Mouse (Mus musculus): ENCODE measurements at regions not wholly inside any gene's neighbourhood (a gene's known extent, or its start where the extent isn't known, plus 50 kb on each side); places are given as distances from the start of the nearest gene placed in this dataset.

DNA sequence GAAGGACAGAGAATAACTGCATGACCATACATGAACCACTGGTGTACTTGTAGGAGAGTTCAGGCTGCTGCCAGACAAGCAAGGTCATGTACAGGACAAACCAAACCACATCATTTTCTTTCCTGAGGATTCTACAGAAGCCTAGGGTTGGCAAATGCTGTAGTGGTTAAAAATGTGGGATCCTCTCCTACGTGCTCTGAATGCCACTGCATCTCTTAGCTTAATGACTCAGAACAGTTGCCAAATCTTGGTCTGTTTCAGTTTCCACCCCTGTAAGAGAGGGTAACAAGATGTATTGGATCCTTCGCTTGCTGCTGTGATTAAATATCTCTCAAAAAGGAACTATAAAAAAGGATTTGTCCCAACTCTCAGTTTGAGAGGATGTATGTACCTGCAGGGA, 938.1 kb downstream of the 4930444P10Rik start:
- no peak for DNase-seq (ENCODE audit: low spot score in 2 of 2)

DNA sequence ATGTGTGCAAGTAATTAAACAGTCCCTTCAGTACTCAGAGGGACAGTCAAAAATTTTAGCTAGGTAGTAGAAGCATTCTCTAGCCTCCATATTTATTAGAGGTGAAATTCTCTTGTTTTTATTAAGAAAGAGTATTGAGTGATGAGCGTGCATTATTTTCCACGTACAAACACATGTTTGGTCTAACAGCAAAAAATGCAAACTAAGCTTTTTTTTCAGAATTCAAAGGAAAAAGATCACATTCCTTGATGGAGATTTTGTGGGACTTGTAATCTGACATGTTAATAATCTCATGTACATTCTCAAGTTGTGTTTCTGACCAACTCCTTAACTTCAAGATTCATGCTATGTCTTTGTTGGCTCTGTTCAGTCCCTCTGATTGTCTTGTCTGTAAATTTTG, 939.2 kb downstream of the 4930444P10Rik start:
- no peak for DNase-seq (ENCODE audit: low spot score in 2 of 2)

DNA sequence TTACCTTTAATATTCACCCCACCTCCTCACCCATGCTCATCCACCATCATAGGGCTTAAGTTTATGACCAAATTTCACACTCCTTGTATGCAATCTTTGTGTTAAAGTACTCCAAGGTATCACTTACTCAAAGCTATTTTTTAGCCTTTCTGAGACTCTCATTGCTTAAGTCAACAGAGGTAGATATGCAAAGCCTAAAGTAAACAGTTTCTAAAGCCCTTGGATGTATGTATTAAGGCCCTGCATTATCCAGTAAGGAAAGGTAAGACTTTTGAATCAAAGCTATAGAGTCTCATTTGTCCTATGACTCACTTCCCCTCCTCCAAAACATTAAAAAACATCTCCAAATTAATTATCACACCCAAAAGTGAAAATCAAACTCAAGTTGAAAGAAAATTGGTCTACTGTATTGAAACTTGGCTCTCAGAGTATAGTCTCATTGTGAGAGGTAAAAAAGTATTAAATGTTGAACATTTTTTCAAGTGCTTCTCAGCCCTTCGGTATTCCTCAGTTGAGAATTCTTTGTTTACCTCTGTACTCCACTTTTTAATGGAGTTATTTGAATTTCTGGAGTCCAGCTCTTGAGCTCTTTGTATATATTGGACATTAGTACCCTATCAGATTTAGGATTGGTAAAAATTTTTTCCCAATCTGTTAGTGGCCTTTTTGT, 949.1 kb downstream of the 4930444P10Rik start:
- DNase-seq (ENCODE audit: low spot score in 2 of 2) = no peak

DNA sequence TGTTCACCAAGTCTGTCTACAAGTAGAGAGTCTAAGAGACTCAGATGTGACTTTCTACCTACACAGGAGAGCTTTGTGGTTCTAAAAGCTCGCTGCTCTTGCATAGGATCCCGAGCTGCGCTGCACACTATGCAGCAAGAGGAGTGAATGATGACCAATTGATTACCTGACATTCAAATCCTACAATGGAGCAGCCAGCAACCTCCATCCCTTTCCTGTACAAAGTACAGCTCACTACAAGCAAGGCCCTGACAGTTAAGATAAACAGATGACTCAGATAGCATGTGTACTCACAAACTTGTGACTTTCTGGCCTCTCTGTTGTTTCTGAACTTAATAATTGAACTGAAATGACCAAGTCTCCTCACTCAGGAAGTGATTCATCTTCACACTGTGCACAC, 974.7 kb downstream of the 4930444P10Rik start:
- DNase-seq (ENCODE audit: low spot score in 2 of 2) = no peak

DNA sequence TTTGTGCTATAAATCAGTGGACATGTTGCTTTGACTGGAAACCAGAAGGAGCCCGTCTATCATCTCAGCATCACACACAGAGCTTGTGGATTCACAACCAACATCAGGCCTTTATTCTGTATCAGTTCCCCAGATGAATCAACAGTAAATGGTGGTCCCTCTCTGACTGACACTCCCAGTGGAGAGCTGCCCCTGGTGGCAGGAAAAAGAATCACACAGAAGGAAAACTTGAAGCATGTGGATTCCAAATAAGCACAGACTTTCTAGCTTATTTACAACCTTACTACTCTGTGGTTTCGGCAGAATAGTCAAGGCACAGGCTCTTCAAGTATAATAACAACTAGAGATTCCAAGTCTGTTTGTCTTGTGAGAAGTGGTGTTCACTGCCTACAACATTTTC, 981.7 kb downstream of the 4930444P10Rik start:
- DNase-seq (ENCODE audit: low spot score in 2 of 2) = no peak

DNA sequence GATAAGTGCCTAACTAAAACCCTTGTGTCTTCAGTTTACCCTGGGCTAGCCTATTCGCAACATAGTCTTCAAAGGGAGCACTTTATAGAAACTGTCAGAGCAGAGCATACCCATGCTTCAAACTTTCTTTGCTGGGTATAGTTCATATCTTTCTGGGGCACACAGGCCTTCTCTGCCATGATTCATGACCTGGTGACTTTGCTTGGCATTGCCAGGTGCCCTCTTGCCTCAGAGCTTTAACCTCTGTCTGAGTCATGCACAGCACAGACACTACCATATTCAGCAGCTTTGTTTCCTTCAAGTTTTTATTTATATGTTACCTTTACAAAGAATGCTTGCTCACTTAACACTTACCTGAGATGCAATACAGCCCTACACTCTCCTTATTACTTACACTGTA, 1022.8 kb downstream of the 4930444P10Rik start:
- DNase-seq (ENCODE audit: low spot score in 2 of 2) = no peak

DNA sequence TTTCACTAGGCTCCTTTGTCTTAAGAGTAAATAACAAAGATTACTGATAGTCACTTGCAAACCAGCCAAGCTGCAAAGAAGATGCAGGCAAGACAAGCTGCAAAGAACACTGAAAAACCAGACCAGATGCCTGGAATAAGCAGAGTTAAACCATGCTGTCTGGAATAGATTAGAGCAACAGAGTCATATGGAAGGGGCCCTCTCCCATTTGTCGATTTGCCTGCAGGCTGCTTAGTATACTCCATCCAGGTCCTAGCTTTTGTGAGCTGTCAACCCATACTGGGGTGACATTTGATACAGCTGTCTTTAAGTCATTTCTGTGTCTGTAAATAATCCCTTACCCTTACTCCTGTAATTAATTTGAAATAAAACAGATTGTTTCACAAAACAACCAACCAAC, 1059.1 kb downstream of the 4930444P10Rik start:
- DNase-seq (ENCODE audit: low spot score in 2 of 2) = no peak

DNA sequence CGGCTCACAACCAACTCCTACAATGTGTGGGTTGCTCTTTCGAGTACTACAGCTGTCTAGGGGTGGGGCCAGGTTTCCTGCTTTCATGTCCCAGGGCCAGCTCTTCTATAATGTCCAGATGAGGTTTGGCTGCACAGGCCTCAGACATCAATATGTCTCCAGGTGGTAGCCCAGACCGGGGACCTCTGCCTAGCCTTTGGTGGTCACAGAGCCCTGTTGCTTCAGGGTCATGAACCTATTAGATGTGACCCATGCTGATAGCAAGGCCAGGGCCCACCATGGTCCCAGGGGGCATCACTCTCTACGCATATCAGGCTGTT, 1074.7 kb downstream of the 4930444P10Rik start:
- no peak for DNase-seq (ENCODE audit: low spot score in 2 of 2)

DNA sequence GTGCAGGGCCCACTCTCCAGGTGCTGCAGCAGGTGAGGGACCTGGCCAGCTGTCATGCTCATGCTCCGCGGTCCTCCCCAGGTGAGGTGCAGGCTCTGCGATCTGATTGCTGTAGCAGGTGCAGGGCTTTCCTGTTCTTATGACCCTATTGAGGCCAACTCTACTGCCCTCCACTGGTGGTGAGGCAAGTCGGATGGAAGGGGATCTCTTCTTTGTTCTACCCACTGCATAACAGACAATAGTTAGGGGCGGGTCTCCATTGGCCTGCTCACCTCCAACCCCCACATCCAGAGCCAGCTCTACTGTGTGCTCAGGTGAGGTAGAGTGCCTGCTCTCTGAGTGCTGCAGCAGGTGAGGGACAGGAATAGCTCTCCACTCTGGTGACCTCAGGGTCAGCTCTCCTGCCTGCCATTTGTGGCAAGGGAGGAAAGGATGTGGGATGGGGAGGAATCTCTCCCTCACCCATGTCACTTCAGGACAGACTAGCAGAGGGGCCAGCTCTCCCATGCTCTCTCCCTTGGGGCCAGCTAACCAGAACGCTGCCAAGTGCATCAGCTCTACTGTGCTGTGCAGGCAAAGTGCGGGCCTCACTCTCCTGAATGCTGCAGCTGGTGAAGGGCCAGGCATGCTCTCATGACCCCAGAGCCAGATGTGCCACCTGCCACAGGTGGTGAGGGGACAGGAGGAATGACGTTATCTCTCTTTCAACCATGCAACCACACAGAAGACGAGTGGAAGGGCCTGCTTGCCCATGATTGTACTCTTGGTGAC, 1075.3 kb downstream of the 4930444P10Rik start:
- no peak for DNase-seq (ENCODE audit: low spot score in 2 of 2)

DNA sequence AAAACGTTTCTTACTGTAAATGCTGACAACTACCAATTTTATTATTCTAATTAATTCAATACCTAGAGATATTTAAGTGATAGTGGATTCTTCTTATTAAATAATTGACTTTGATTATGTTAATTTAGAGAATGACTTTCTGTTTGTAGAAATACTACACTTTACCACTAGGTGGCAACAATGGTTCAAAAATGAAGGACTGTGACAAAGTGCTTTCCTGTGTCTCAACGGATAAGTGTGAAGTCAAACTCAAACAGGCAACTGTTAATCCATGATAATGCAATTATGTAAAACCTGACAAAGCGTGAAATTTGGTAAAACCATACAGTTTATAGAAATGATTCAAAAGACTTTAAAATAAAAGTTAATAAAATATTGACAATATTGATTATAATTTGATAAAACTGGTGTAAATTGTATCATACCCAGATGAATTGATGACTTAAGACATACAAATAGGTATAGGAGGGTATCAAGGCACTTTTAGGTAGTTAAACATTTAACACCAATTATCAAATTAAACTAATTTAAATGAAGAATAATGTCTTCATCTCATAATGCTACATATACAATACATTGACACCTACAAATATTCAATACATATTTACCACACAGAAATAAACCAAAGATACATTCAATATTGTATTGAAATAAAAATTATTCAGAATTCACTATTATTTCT, 1085.3 kb downstream of the 4930444P10Rik start:
- DNase-seq (ENCODE audit: low spot score in 2 of 2) = no peak

DNA sequence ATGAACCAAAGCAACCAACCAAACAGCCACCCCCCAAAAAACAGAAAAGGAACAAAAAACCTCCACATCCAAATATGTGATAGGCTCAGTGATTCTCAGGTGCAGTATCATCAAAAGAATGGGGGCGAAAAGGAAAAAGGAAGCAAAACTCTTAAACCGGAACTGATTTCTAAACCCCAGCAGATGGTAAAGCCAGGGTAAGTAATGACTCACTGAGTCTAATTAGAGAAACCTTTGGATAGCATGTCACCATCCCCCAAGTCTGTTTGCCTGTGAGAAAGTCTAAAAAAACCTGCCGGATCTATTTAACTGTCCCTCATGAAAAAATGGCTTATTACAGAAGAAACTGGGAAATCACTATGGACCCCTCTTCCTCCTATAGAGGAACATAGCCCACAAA, 1097.8 kb downstream of the 4930444P10Rik start:
- DNase-seq (ENCODE audit: low spot score in 2 of 2) = no peak

DNA sequence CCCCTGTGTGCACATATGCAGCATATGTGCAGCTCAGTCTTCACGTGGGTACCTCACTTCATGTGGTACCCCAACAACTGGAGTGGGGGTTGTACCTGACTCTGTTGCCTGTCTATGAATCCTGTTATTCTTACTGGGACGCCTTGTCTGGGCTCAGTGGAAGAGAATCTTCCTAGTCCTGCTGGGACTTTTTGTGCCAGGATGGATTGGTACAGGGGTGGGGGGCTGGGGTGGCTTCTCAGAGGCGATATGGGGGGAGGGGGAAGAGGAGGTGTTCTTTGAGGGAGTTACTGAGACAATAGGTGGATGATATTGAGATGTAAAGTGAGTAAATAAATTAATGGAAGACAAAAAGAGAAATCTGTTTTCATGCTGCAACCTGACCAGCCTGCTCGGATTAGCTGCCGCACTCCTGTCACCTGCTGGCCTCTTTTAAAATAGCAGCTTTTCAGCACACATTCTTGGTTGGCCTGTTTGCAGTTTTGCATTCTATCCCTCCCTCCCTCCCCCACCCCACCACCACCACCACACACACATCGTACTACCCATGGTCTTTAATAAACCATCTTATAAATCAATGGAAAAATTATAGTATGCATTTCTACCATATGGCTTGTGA, 1112.9 kb downstream of the 4930444P10Rik start:
- peak in 1 of 2 experiments; percentile 14 for DNase-seq (ENCODE audit: low spot score in 2 of 2)
